Mouse (Mus musculus) lung, postnatal 0 days (tissue): ENCODE data around the gene Filip1l. TPM values are rescaled to one million over a fixed set of nuclear protein-coding genes. Genes with fewer than 3 reads are reported as not detected.

Experiments
- ATAC-seq: fragments of 200-750 bp; cut with Nextera tagmentation; 2 replicates; pipeline ENCODE4 v1.8.0; 2017; ENCODE audit warnings: moderate library complexity
- DNase-seq: peaks from one replicate; pipeline ENCODE4 v3.0.0-alpha.2; 2016; ENCODE audit warnings: low spot score
- H3K27ac ChIP-seq: fragments of 300-500 bp; sonication (generic); 2 replicates; pipeline ENCODE4 v1.5.1; 2014; ENCODE audit warnings: antibody characterized with exemption, mild to moderate bottlenecking, low read length, mixed read lengths
- H3K27me3 ChIP-seq: fragments of 300-500 bp; sonication (generic); replicated peaks from 2 replicates; pipeline ENCODE4 v1.6.1; 2014; ENCODE audit warnings: low read length, mixed read lengths; ENCODE audit not compliant: insufficient read depth
- H3K36me3 ChIP-seq: fragments of 300-500 bp; sonication (generic); 2 replicates; pipeline ENCODE4 v1.6.1; 2014; ENCODE audit warnings: low read length, mixed read lengths; ENCODE audit not compliant: insufficient read depth
- H3K4me1 ChIP-seq: fragments of 300-500 bp; sonication (generic); 2 replicates; pipeline ENCODE4 v1.6.1; 2014; ENCODE audit warnings: antibody characterized with exemption, low read depth, low read length, mixed read lengths; ENCODE audit not compliant: insufficient read depth
- H3K4me2 ChIP-seq: fragments of 300-500 bp; sonication (generic); replicated peaks from 2 replicates; pipeline ENCODE4 v1.6.1; 2014; ENCODE audit warnings: low read depth, mild to moderate bottlenecking, low read length, moderate library complexity, mixed read lengths
- H3K4me3 ChIP-seq: fragments of 300-500 bp; sonication (generic); 2 replicates; pipeline ENCODE4 v1.5.1; 2014; ENCODE audit warnings: low read depth, low read length
- H3K9ac ChIP-seq: fragments of 300-500 bp; sonication (generic); replicated peaks from 2 replicates; pipeline ENCODE4 v1.6.1; 2014; ENCODE audit warnings: low read depth, mild to moderate bottlenecking
- H3K9me3 ChIP-seq: fragments of 300-500 bp; sonication (generic); 2 replicates; pipeline ENCODE4 v1.6.1; 2016; ENCODE audit warnings: low read length, mixed read lengths
- CTCF ChIP-seq: IDR thresholded peaks from 2 replicates; pipeline ENCODE4 v1.5.1; 2016; ENCODE audit warnings: antibody characterized with exemption, mild to moderate bottlenecking
- EP300 ChIP-seq: IDR thresholded peaks from 2 replicates; pipeline ENCODE4 v1.6.1; 2016; ENCODE audit warnings: antibody characterized with exemption, mild to moderate bottlenecking, control low read depth
- WGBS: fragments of 180-500 bp; shearing (Covaris S2); extraction: QIAGEN DNeasy Blood & Tissue Kit; methylation state at CpG from one replicate; pipeline ENCODE4 v1.1.7; 2014; 5-methylcytosine and 5-hydroxymethylcytosine counted together
- polyA plus RNA-seq: library from polyadenylated mRNA; unstranded; fragments of >200 nt; fragmentation: Nextera tagmentation; extraction: Ambion mirVana; gene quantifications from 2 replicates; pipeline ENCODE4 v1.2.1, GENCODE M21; 2015

Filip1l gene
- polyA plus RNA-seq, 1 experiment from 2014 or later: 41.6 TPM

- H3K27me3 ChIP-seq: no peaks in the 10 kb centered on the region
- peak; percentile 90 for DNase-seq
- no peaks in the 10 kb centered on the region for H3K9me3 ChIP-seq
- TF ChIP-seq CTCF (peak; percentile 19; the same call in 1 of the 2 replicates), EP300 (peak; percentile 62; the same call in 1 of the 2 replicates)
- H3K36me3 ChIP-seq: no peaks in the 10 kb centered on the region
- H3K4me1 ChIP-seq: 0 out of 2 replicates have a peak, but pooled peaks cover 3% of the 10 kb centered on the region
- peak; percentile 96 for ATAC-seq
- peak within 1 kb of the TSS; percentile 87 for H3K4me2 ChIP-seq
- H3K4me3 ChIP-seq: peak within 1 kb of the TSS; percentile 73
- peak within 1 kb of the TSS; percentile 57 for H3K27ac ChIP-seq
- peak within 1 kb of the TSS; percentile 55 for H3K9ac ChIP-seq
- 2% methylated on average over 64 of the region's 64 CpGs for WGBS
Measured at GRCm38 (mm10) chr16:57606444-57607227, 253.7 kb downstream of the Filip1l start, which contains the start of gene Cmss1. Gene Cmss1, minus strand, starts transcription at chr16:57606864.

- H3K27ac ChIP-seq: no peak overlapping the region
- H3K27me3 ChIP-seq: no peaks in the 10 kb centered on the region
- WGBS: 5% methylated on average over 1 of the region's 1 CpGs
- ATAC-seq (no peak), DNase-seq (peak; percentile 60)
- no peak overlapping the region for H3K4me3 ChIP-seq
- H3K9me3 ChIP-seq: no peaks in the 10 kb centered on the region
- H3K4me1 ChIP-seq: 0 out of 2 replicates have a peak, but pooled peaks cover 3% of the 10 kb centered on the region
- H3K9ac ChIP-seq: no peak overlapping the region
- H3K4me2 ChIP-seq: no peak overlapping the region
- TF ChIP-seq EP300 (no peak), CTCF (peak; percentile 78)
- H3K36me3 ChIP-seq: no peaks in the 10 kb centered on the region
Measured at GRCm38 (mm10) chr16:57611768-57612167, 258.9 kb downstream of the Filip1l start.

Other genes with a start within 250 kb of the Filip1l start
- gene Tomm70a, start 231.4 kb upstream of the Filip1l start, polyA plus RNA-seq: 17.2 and 17.7 TPM in 2 replicates
- 35.8 and 40.0 TPM in 2 replicates for gene Nit2, start 185.8 kb upstream of the Filip1l start, polyA plus RNA-seq
- gene Tbc1d23, start 121.6 kb upstream of the Filip1l start, polyA plus RNA-seq: 22.9 and 23.5 TPM in 2 replicates
- gene Tmem30c, start 60.2 kb upstream of the Filip1l start, polyA plus RNA-seq: 0.04 TPM in 1 of 2 replicates, not detected in the other